Mouse (Mus musculus) kidney, postnatal 0 days (tissue): ENCODE measurements at regions not wholly inside any gene's neighbourhood (a gene's known extent, or its start where the extent isn't known, plus 50 kb on each side); places are given as distances from the start of the nearest gene placed in this dataset.

Experiments used
- ATAC-seq: fragments of 200-750 bp; cut with Nextera tagmentation; replicated peaks from 2 replicates; pipeline ENCODE4 v1.8.0; 2017; ENCODE audit warnings: low read depth, moderate number of reproducible peaks, moderate TSS enrichment, moderate library complexity; ENCODE audit not compliant: low FRiP score
- DNase-seq: peaks from one replicate; pipeline ENCODE4 v3.0.0-alpha.2; 2016; ENCODE audit warnings: low spot score
- H3K27ac ChIP-seq: fragments of 300-500 bp; sonication (generic); 2 replicates; pipeline ENCODE4 v1.5.1; 2014; ENCODE audit warnings: mild to moderate bottlenecking
- H3K27me3 ChIP-seq: fragments of 300-500 bp; sonication (generic); 2 replicates; pipeline ENCODE4 v1.6.1; 2014; ENCODE audit warnings: low read length, mixed read lengths; ENCODE audit not compliant: insufficient read depth
- H3K36me3 ChIP-seq: fragments of 300-500 bp; sonication (generic); 2 replicates; pipeline ENCODE4 v1.6.1; 2014; ENCODE audit warnings: low read length, mixed read lengths; ENCODE audit not compliant: insufficient read depth
- H3K4me1 ChIP-seq: fragments of 300-500 bp; sonication (generic); replicated peaks from 2 replicates; pipeline ENCODE4 v1.6.1; 2014; ENCODE audit warnings: antibody characterized with exemption, low read length, mixed read lengths; ENCODE audit not compliant: insufficient read depth
- H3K4me2 ChIP-seq: fragments of 300-500 bp; sonication (generic); 2 replicates; pipeline ENCODE4 v1.6.1; 2014; ENCODE audit warnings: mild to moderate bottlenecking, low read length, moderate library complexity, mixed read lengths
- H3K4me3 ChIP-seq: fragments of 300-500 bp; sonication (generic); replicated peaks from 2 replicates; pipeline ENCODE4 v1.5.1; 2014; ENCODE audit warnings: low read depth, low read length
- H3K9ac ChIP-seq: fragments of 300-500 bp; sonication (generic); 2 replicates; pipeline ENCODE4 v1.6.1; 2014; ENCODE audit warnings: low read depth, low read length
- H3K9me3 ChIP-seq: fragments of 300-500 bp; sonication (generic); replicated peaks from 2 replicates; pipeline ENCODE4 v1.6.1; 2016; ENCODE audit warnings: low read length, inconsistent platforms, mixed read lengths
- CTCF ChIP-seq: IDR thresholded peaks from 2 replicates; pipeline ENCODE4 v1.5.1; 2016; ENCODE audit warnings: antibody characterized with exemption, low read depth, mild to moderate bottlenecking, moderate library complexity
- WGBS: fragments of 180-500 bp; shearing (Covaris S2); extraction: QIAGEN DNeasy Blood & Tissue Kit; methylation state at CpG from one replicate; pipeline ENCODE4 v1.1.7; 2014; 5-methylcytosine and 5-hydroxymethylcytosine counted together

- no peak overlapping the region for H3K9ac ChIP-seq
- WGBS: 89% methylated on average over 4 of the region's 4 CpGs
- no peak overlapping the region for H3K27ac ChIP-seq
- no peaks in the 10 kb centered on the region for H3K9me3 ChIP-seq
- H3K4me1 ChIP-seq: no peaks in the 10 kb centered on the region
- no peak for TF ChIP-seq CTCF
- ATAC-seq (no peak), DNase-seq (no peak)
- no peak overlapping the region for H3K4me2 ChIP-seq
- no peaks in the 10 kb centered on the region for H3K27me3 ChIP-seq
- H3K4me3 ChIP-seq: no peak overlapping the region
- H3K36me3 ChIP-seq: no peaks in the 10 kb centered on the region
Measured at GRCm38 (mm10) chr14:105987341-105987882, 90.8 kb upstream of the Spry2 start.

GRCm38 (mm10) chr14:105988738-105989137, 92.1 kb upstream of the Spry2 start:
- H3K9me3 ChIP-seq: no peaks in the 10 kb centered on the region
- no peak overlapping the region for H3K9ac ChIP-seq
- no peak overlapping the region for H3K4me3 ChIP-seq
- DNase-seq: no peak
- no peaks in the 10 kb centered on the region for H3K4me1 ChIP-seq
- TF ChIP-seq CTCF: no peak
- H3K36me3 ChIP-seq: no peaks in the 10 kb centered on the region
- ATAC-seq: no peak
- no peak overlapping the region for H3K27ac ChIP-seq
- H3K4me2 ChIP-seq: no peak overlapping the region
- no peaks in the 10 kb centered on the region for H3K27me3 ChIP-seq

GRCm38 (mm10) chr14:105993124-105993523, 96.5 kb upstream of the Spry2 start:
- no peak for ATAC-seq
- Histone ChIP-seq H3K27me3 (no peaks in the 10 kb centered on the region), H3K9me3 (no peaks in the 10 kb centered on the region), H3K4me3 (no peak overlapping the region), H3K36me3 (no peaks in the 10 kb centered on the region), H3K9ac (no peak overlapping the region), H3K4me1 (no peaks in the 10 kb centered on the region), H3K4me2 (no peak overlapping the region), H3K27ac (no peak overlapping the region)
- no peak for TF ChIP-seq CTCF
- WGBS: 73% methylated on average over 3 of the region's 3 CpGs
- DNase-seq: no peak

GRCm38 (mm10) chr14:105999801-106000200, 103.2 kb upstream of the Spry2 start:
- no peak for TF ChIP-seq CTCF
- Histone ChIP-seq H3K4me1 (no peaks in the 10 kb centered on the region), H3K4me3 (no peak overlapping the region), H3K27me3 (no peaks in the 10 kb centered on the region), H3K36me3 (no peaks in the 10 kb centered on the region), H3K9me3 (no peaks in the 10 kb centered on the region), H3K27ac (no peak overlapping the region), H3K4me2 (no peak overlapping the region), H3K9ac (no peak overlapping the region)
- no peak; the same call in 1 of the 2 replicates for ATAC-seq
- peak; percentile 68 for DNase-seq
- WGBS: 57% methylated on average over 6 of the region's 6 CpGs

GRCm38 (mm10) chr14:106007769-106008168, 98.2 kb upstream of the Trim52 start:
- Histone ChIP-seq H3K4me1 (no peaks in the 10 kb centered on the region), H3K9me3 (no peaks in the 10 kb centered on the region), H3K4me2 (no peak overlapping the region), H3K9ac (no peak overlapping the region), H3K27me3 (no peaks in the 10 kb centered on the region), H3K4me3 (no peak overlapping the region), H3K36me3 (no peaks in the 10 kb centered on the region), H3K27ac (no peak overlapping the region)
- DNase-seq: no peak
- TF ChIP-seq CTCF: no peak
- 61% methylated on average over 2 of the region's 2 CpGs for WGBS
- no peak for ATAC-seq

- H3K4me1 ChIP-seq: no peaks in the 10 kb centered on the region
- ATAC-seq (no peak; the same call in 1 of the 2 replicates), DNase-seq (peak; percentile 81)
- no peak overlapping the region for H3K9ac ChIP-seq
- 0 out of 2 replicates have a peak overlapping the region, but pooled peaks have one; percentile 27 for H3K27ac ChIP-seq
- H3K36me3 ChIP-seq: no peaks in the 10 kb centered on the region
- TF ChIP-seq CTCF: no peak
- H3K4me3 ChIP-seq: no peak overlapping the region
- no peak overlapping the region for H3K4me2 ChIP-seq
- no peaks in the 10 kb centered on the region for H3K9me3 ChIP-seq
- no peaks in the 10 kb centered on the region for H3K27me3 ChIP-seq
- 56% methylated on average over 3 of the region's 3 CpGs for WGBS
Measured at GRCm38 (mm10) chr14:106008951-106009350, 97.0 kb upstream of the Trim52 start.

GRCm38 (mm10) chr14:106010961-106011360, 95.0 kb upstream of the Trim52 start:
- ATAC-seq: no peak

More at GRCm38 (mm10) chr14:106010961-106011360, 95.0 kb upstream of the Trim52 start:
- no peak overlapping the region for H3K4me3 ChIP-seq
- no peaks in the 10 kb centered on the region for H3K36me3 ChIP-seq
- WGBS: 85% methylated on average over 6 of the region's 6 CpGs
- no peaks in the 10 kb centered on the region for H3K4me1 ChIP-seq
- TF ChIP-seq CTCF: no peak
- DNase-seq: no peak
- H3K9ac ChIP-seq: no peak overlapping the region
- H3K4me2 ChIP-seq: no peak overlapping the region
- H3K27ac ChIP-seq: no peak overlapping the region
- H3K27me3 ChIP-seq: no peaks in the 10 kb centered on the region
- H3K9me3 ChIP-seq: no peaks in the 10 kb centered on the region
